Mouse (Mus musculus) liver, embryonic 16.5 days (tissue): ENCODE measurements around the gene 1700029F12Rik. TPM values are rescaled to one million over a fixed set of nuclear protein-coding genes. Genes with fewer than 3 reads are reported as not detected.

Experiments used
- ATAC-seq: fragments of 200-750 bp; cut with Nextera tagmentation; 2 replicates; pipeline ENCODE4 v1.8.0; 2017; ENCODE audit warnings: low read depth, mild to moderate bottlenecking, moderate number of reproducible peaks, moderate library complexity
- H3K27ac ChIP-seq: fragments of 300-500 bp; sonication (generic); 2 replicates; pipeline ENCODE4 v1.5.1; 2014; ENCODE audit warnings: mild to moderate bottlenecking, low read length
- H3K27me3 ChIP-seq: fragments of 300-500 bp; sonication (generic); 2 replicates; pipeline ENCODE4 v1.6.1; 2014; ENCODE audit warnings: low read depth, low read length, mixed read lengths; ENCODE audit not compliant: control insufficient read depth, insufficient read depth
- H3K36me3 ChIP-seq: fragments of 300-500 bp; sonication (generic); 2 replicates; pipeline ENCODE4 v1.6.1; 2014; ENCODE audit warnings: mild to moderate bottlenecking; ENCODE audit not compliant: control insufficient read depth, insufficient read depth
- H3K4me1 ChIP-seq: fragments of 300-500 bp; sonication (generic); 2 replicates; pipeline ENCODE4 v1.6.1; 2014; ENCODE audit warnings: low read depth, low read length, mixed read lengths; ENCODE audit not compliant: control insufficient read depth
- H3K4me2 ChIP-seq: fragments of 300-500 bp; sonication (generic); 2 replicates; pipeline ENCODE4 v1.6.1; 2014; ENCODE audit warnings: low read depth, low read length, mixed read lengths
- H3K4me3 ChIP-seq: fragments of 300-500 bp; sonication (generic); 2 replicates; pipeline ENCODE4 v1.5.1; 2014; ENCODE audit warnings: low read depth, mild to moderate bottlenecking, low read length
- H3K9ac ChIP-seq: fragments of 300-500 bp; sonication (generic); 2 replicates; pipeline ENCODE4 v1.6.1; 2014; ENCODE audit warnings: low read depth, low read length
- H3K9me3 ChIP-seq: fragments of 300-500 bp; sonication (generic); replicated peaks from 2 replicates; pipeline ENCODE4 v1.6.1; 2016; ENCODE audit warnings: low read length; ENCODE audit not compliant: control insufficient read depth
- WGBS: fragments of 180-500 bp; shearing (Covaris S2); extraction: QIAGEN DNeasy Blood & Tissue Kit; methylation state at CpG from one replicate; pipeline ENCODE4 v1.1.7; 2014; ENCODE audit not compliant: insufficient replicate concordance; 5-methylcytosine and 5-hydroxymethylcytosine counted together
- polyA plus RNA-seq: library from polyadenylated mRNA; unstranded; fragments of >200 nt; fragmentation: Nextera tagmentation; extraction: Ambion mirVana; gene quantifications from 2 replicates; pipeline ENCODE4 v1.2.1, GENCODE M21; 2015

Gene 1700029F12Rik
- polyA plus RNA-seq, 1 experiment from 2014 or later: not detected

GRCm38 (mm10) chr13:97008266-97009153 lies 25.7 kb downstream of the 1700029F12Rik start:
- Histone ChIP-seq H3K4me2 (peak overlapping the region; percentile 94), H3K36me3 (no peaks in the 10 kb centered on the region), H3K9ac (peak overlapping the region; percentile 57), H3K9me3 (no peaks in the 10 kb centered on the region), H3K4me1 (peaks cover 18% of the 10 kb centered on the region), H3K4me3 (peak overlapping the region; percentile 63), H3K27ac (peak overlapping the region; percentile 84), H3K27me3 (no peaks in the 10 kb centered on the region)
- under 1% methylated on average over 19 of the region's 19 CpGs for WGBS
- ATAC-seq: peak; percentile 67

GRCm38 (mm10) chr13:97007501-97008265 lies 26.5 kb downstream of the 1700029F12Rik start:
- peak overlapping the region; percentile 74 for H3K27ac ChIP-seq
- H3K9me3 ChIP-seq: no peaks in the 10 kb centered on the region
- peaks cover 18% of the 10 kb centered on the region for H3K4me1 ChIP-seq
- 2% methylated on average over 18 of the region's 21 CpGs for WGBS
- ATAC-seq: peak; percentile 93
- peak overlapping the region; percentile 57 for H3K9ac ChIP-seq
- H3K36me3 ChIP-seq: no peaks in the 10 kb centered on the region
- H3K27me3 ChIP-seq: no peaks in the 10 kb centered on the region
- peak overlapping the region; percentile 63 for H3K4me3 ChIP-seq
- H3K4me2 ChIP-seq: peak overlapping the region; percentile 94

- Histone ChIP-seq H3K27me3 (no peaks in the 10 kb centered on the region), H3K36me3 (no peaks in the 10 kb centered on the region), H3K4me1 (peaks cover 18% of the 10 kb centered on the region), H3K4me2 (peak overlapping the region; percentile 94), H3K4me3 (peak overlapping the region; percentile 63), H3K9ac (peak overlapping the region; percentile 57), H3K9me3 (no peaks in the 10 kb centered on the region), H3K27ac (no peak overlapping the region)
- 39% methylated on average over 2 of the region's 2 CpGs for WGBS
- no peak for ATAC-seq
Observed at GRCm38 (mm10) chr13:97006784-97007183, 27.4 kb downstream of the 1700029F12Rik start.

- ATAC-seq: peak; percentile 54; the same call in 1 of the 2 replicates
- Histone ChIP-seq H3K9me3 (no peaks in the 10 kb centered on the region), H3K27me3 (no peaks in the 10 kb centered on the region), H3K4me2 (no peak overlapping the region), H3K9ac (no peak overlapping the region), H3K4me3 (no peak overlapping the region), H3K27ac (no peak overlapping the region), H3K4me1 (no peaks in the 10 kb centered on the region), H3K36me3 (no peaks in the 10 kb centered on the region)
- 32% methylated on average over 1 of the region's 1 CpGs for WGBS
Observed at GRCm38 (mm10) chr13:96997080-96997479, 37.1 kb downstream of the 1700029F12Rik start.

- Histone ChIP-seq H3K4me1 (no peaks in the 10 kb centered on the region), H3K36me3 (no peaks in the 10 kb centered on the region), H3K9ac (no peak overlapping the region), H3K9me3 (no peaks in the 10 kb centered on the region), H3K4me2 (no peak overlapping the region), H3K27me3 (no peaks in the 10 kb centered on the region), H3K27ac (no peak overlapping the region), H3K4me3 (no peak overlapping the region)
- ATAC-seq: no peak
- WGBS: 8% methylated on average over 5 of the region's 5 CpGs
Observed at GRCm38 (mm10) chr13:96995243-96995642, 38.9 kb downstream of the 1700029F12Rik start.

- no peaks in the 10 kb centered on the region for H3K27me3 ChIP-seq
- peak; percentile 54; the same call in 1 of the 2 replicates for ATAC-seq
Observed at GRCm38 (mm10) chr13:96993291-96993989, 40.7 kb downstream of the 1700029F12Rik start.

GRCm38 (mm10) chr13:96990561-96991265 lies 43.4 kb downstream of the 1700029F12Rik start:
- H3K9me3 ChIP-seq: no peaks in the 10 kb centered on the region
- peaks cover 9% of the 10 kb centered on the region for H3K27me3 ChIP-seq
- no peak for ATAC-seq
- no peaks in the 10 kb centered on the region for H3K36me3 ChIP-seq
- H3K27ac ChIP-seq: no peak overlapping the region
- no peak overlapping the region for H3K9ac ChIP-seq
- no peak overlapping the region for H3K4me2 ChIP-seq
- H3K4me1 ChIP-seq: peaks cover 3% of the 10 kb centered on the region; the same call in 1 of the 2 replicates
- no peak overlapping the region for H3K4me3 ChIP-seq
- WGBS: 47% methylated on average over 14 of the region's 14 CpGs

More at GRCm38 (mm10) chr13:96993291-96993989, 40.7 kb downstream of the 1700029F12Rik start:
- Histone ChIP-seq H3K4me2 (no peak overlapping the region), H3K9ac (no peak overlapping the region), H3K36me3 (no peaks in the 10 kb centered on the region), H3K27ac (no peak overlapping the region), H3K9me3 (no peaks in the 10 kb centered on the region), H3K4me3 (no peak overlapping the region), H3K4me1 (no peaks in the 10 kb centered on the region; the same call in 1 of the 2 replicates)
- 41% methylated on average over 8 of the region's 8 CpGs for WGBS

- Histone ChIP-seq H3K9me3 (no peaks in the 10 kb centered on the region), H3K36me3 (no peaks in the 10 kb centered on the region), H3K9ac (no peak overlapping the region), H3K27me3 (peaks cover 15% of the 10 kb centered on the region), H3K27ac (no peak overlapping the region), H3K4me3 (no peak overlapping the region), H3K4me2 (no peak overlapping the region), H3K4me1 (peaks cover 8% of the 10 kb centered on the region; the same call in 1 of the 2 replicates)
- WGBS: 57% methylated on average over 3 of the region's 3 CpGs
- no peak for ATAC-seq
Observed at GRCm38 (mm10) chr13:96990045-96990444, 44.1 kb downstream of the 1700029F12Rik start.
